In genomic region chr8:8193036-8193435, GRCm38 (mm10) we compare ENCODE assay signal across 23 mouse cellular contexts.
DNase-seq lines count a peak whose midpoint lies in the region; ATAC-seq lines count a peak whose summit lies in the region.
"Had no signal": no experiment of that assay in that cellular context is flagged by ENCODE, and none has a peak within 500 bp of the region (broad histone marks: within the 10 kb centered on the region; RNA-seq: fewer than 3 reads in every experiment).

No protein-coding gene starts in this region.

- H3K36me3 ChIP-seq in midbrain, embryonic 11.5 days (ENCODE audit: control insufficient read depth, insufficient read depth, low read length) = no peaks in the 10 kb centered on the region
- no peaks in the 10 kb centered on the region for H3K36me3 ChIP-seq in midbrain, embryonic 16.5 days (ENCODE audit: control insufficient read depth, insufficient read depth, low read length)
- H3K36me3 ChIP-seq: embryonic facial prominence, embryonic 10.5 days; embryonic facial prominence, embryonic 12.5 days; forebrain, embryonic 10.5 days; G1E had no signal

- no peak overlapping the region for H3K27ac ChIP-seq in midbrain, embryonic 11.5 days (ENCODE audit: low read depth, low read length)
- no peak overlapping the region for H3K27ac ChIP-seq in midbrain, embryonic 16.5 days (ENCODE audit: low read length)
- H3K27ac ChIP-seq: embryonic facial prominence, embryonic 10.5 days; embryonic facial prominence, embryonic 12.5 days; forebrain, embryonic 10.5 days; forebrain, embryonic 13.5 days had no signal

- no peaks in the 10 kb centered on the region for H3K27me3 ChIP-seq in midbrain, embryonic 11.5 days (ENCODE audit: control insufficient read depth, insufficient read depth, low read length)
- no peaks in the 10 kb centered on the region for H3K27me3 ChIP-seq in midbrain, embryonic 16.5 days (ENCODE audit: control insufficient read depth, insufficient read depth, low read depth, low read length)
- H3K27me3 ChIP-seq: CH12.LX; embryonic facial prominence, embryonic 12.5 days; forebrain, embryonic 13.5 days had no signal

- no peaks in the 10 kb centered on the region for H3K4me1 ChIP-seq in midbrain, embryonic 11.5 days (ENCODE audit: control insufficient read depth, insufficient read depth, low read length)
- no peaks in the 10 kb centered on the region for H3K4me1 ChIP-seq in midbrain, embryonic 16.5 days (ENCODE audit: control insufficient read depth, insufficient read depth, low read length)
- H3K4me1 ChIP-seq: embryonic facial prominence, embryonic 10.5 days; embryonic facial prominence, embryonic 12.5 days; forebrain, embryonic 10.5 days; forebrain, embryonic 13.5 days had no signal

- H3K9me3 ChIP-seq in midbrain, embryonic 11.5 days (ENCODE audit: control insufficient read depth, low read length) = no peaks in the 10 kb centered on the region
- no peaks in the 10 kb centered on the region for H3K9me3 ChIP-seq in midbrain, embryonic 16.5 days (replicated peaks; ENCODE audit: control insufficient read depth, low read length, poor library complexity, severe bottlenecking)
- H3K9me3 ChIP-seq: embryonic facial prominence, embryonic 10.5 days; embryonic facial prominence, embryonic 12.5 days; forebrain, embryonic 10.5 days; forebrain, embryonic 13.5 days; G1E had no signal

- H3K9ac ChIP-seq in midbrain, embryonic 11.5 days (ENCODE audit: low read length) = no peak overlapping the region
- no peak overlapping the region for H3K9ac ChIP-seq in midbrain, embryonic 16.5 days (ENCODE audit: low read depth, low read length)
- H3K9ac ChIP-seq: embryonic facial prominence, embryonic 12.5 days; forebrain, embryonic 13.5 days had no signal

- H3K4me3 ChIP-seq in midbrain, embryonic 11.5 days (ENCODE audit: low read depth, low read length) = no peak overlapping the region
- no peak overlapping the region for H3K4me3 ChIP-seq in midbrain, embryonic 16.5 days (ENCODE audit: low read depth, low read length)
- H3K4me3 ChIP-seq: embryonic facial prominence, embryonic 10.5 days; embryonic facial prominence, embryonic 12.5 days; forebrain, embryonic 10.5 days; forebrain, embryonic 13.5 days had no signal

- H3K4me2 ChIP-seq in midbrain, embryonic 11.5 days = no peak overlapping the region
- H3K4me2 ChIP-seq in midbrain, embryonic 16.5 days (ENCODE audit: low read length) = no peak overlapping the region
- H3K4me2 ChIP-seq: embryonic facial prominence, embryonic 12.5 days; forebrain, embryonic 13.5 days had no signal

- WGBS in midbrain, embryonic 11.5 days = 80% methylated on average over 3 of the region's 3 CpGs
- WGBS in midbrain, embryonic 16.5 days = 77% methylated on average over 3 of the region's 3 CpGs

- no peak for ATAC-seq in cerebellum, adult (ENCODE audit: insufficient number of reproducible peaks, low FRiP score, low TSS enrichment)
- ATAC-seq in midbrain, embryonic 11.5 days (ENCODE audit: low FRiP score) = no peak
- ATAC-seq in midbrain, embryonic 16.5 days = no peak
- ATAC-seq: CD4-positive, CD25-positive, alpha-beta regulatory T cell, adult 4 months; forebrain, embryonic 13.5 days; forebrain, embryonic 16.5 days had no signal

- peak; percentile 18 to 25 for DNase-seq in cerebellum, postnatal 10 days
- DNase-seq in midbrain, embryonic 11.5 days (ENCODE audit: low spot score, missing footprints) = peak; percentile 17
- DNase-seq in fat pad, adult 2 months (ENCODE audit: extremely low read depth, low read depth, low spot score) = peak; percentile 39
- DNase-seq in lung, postnatal 4 days = no peak
- DNase-seq: adrenal gland, adult 2 months; adrenal gland, postnatal 10 days; adrenal gland, postnatal 25 days; B cell, adult 2 months; cerebellum, adult 11 months; cerebellum, adult 18-20 months; cerebellum, adult 8-10 months; cerebellum, adult 9-11 months; cerebellum, postnatal 25 days had no signal

Comparison
In these comparisons a context has a peak if more than half of its experiments do, and no peak if none do; other contexts are left out.
1. DNase-seq: peak in cerebellum, postnatal 10 days (2 of 2), midbrain, embryonic 11.5 days (single experiment) and fat pad, adult 2 months (single experiment); none in lung, postnatal 4 days (0 of 2).